Mouse (Mus musculus): Measurements from ENCODE around the gene Grik2. TPM values are rescaled to one million over a fixed set of nuclear protein-coding genes. Genes with fewer than 3 reads are reported as not detected.

The Grik2 gene
- polyA plus RNA-seq, 1 experiment from 2014 or later = 29.4 TPM

- no peak for ATAC-seq (ENCODE audit: low FRiP score)
- H3K9me3 ChIP-seq = no peaks in the 10 kb centered on the region
- no peaks in the 10 kb centered on the region for H3K36me3 ChIP-seq (replicated peaks)
- H3K27ac ChIP-seq = no peak overlapping the region
- peak overlapping the region; percentile 57 for H3K4me3 ChIP-seq (replicated peaks)
- WGBS = 1% methylated on average over 7 of the region's 7 CpGs
- H3K4me1 ChIP-seq = peaks cover 24% of the 10 kb centered on the region
- H3K9ac ChIP-seq = peak overlapping the region; percentile 74
- H3K4me2 ChIP-seq = peak overlapping the region; percentile 74
- no peaks in the 10 kb centered on the region for H3K27me3 ChIP-seq
These were observed 6.5 kb downstream of the Grik2 start for GRCm38 (mm10) chr10:49782061-49782460.

GRCm38 (mm10) chr10:49780430-49780829 is 8.1 kb downstream of the Grik2 start:
- Histone ChIP-seq H3K4me3 (replicated peaks) (no peak overlapping the region), H3K9ac (no peak overlapping the region), H3K9me3 (no peaks in the 10 kb centered on the region), H3K4me1 (peaks cover 22% of the 10 kb centered on the region), H3K27me3 (no peaks in the 10 kb centered on the region), H3K36me3 (replicated peaks) (no peaks in the 10 kb centered on the region), H3K27ac (no peak overlapping the region), H3K4me2 (no peak overlapping the region; the same call in 1 of the 2 replicates)
- 61% methylated on average over 2 of the region's 2 CpGs for WGBS
- no peak for ATAC-seq (ENCODE audit: low FRiP score)

DNA sequence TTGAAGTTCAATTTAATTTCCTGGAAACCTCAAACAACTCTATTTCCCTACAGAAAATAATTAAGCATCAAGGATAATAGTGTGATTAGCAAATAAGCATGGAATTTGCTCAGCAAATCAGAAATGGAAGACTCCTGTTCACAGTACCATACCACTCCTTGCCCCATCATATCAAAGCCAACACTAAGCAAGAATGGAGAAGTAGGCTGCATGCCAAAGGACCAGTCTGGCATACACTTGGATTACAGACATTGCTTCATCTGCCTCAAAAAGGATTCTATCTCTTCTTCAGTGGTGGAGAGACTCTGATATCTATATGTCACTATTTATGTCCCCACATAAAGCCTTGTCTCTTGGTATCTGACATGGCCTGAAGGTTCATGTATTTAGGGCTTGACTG is 19.7 kb downstream of the Grik2 start:
- H3K27ac ChIP-seq = no peak overlapping the region
- no peaks in the 10 kb centered on the region for H3K27me3 ChIP-seq
- no peak overlapping the region for H3K4me3 ChIP-seq (replicated peaks)
- peaks cover 2% of the 10 kb centered on the region; the same call in 1 of the 2 replicates for H3K4me1 ChIP-seq
- H3K9me3 ChIP-seq = no peaks in the 10 kb centered on the region
- H3K36me3 ChIP-seq (replicated peaks) = no peaks in the 10 kb centered on the region
- H3K4me2 ChIP-seq = no peak overlapping the region
- no peak overlapping the region for H3K9ac ChIP-seq
- ATAC-seq (ENCODE audit: low FRiP score) = no peak

DNA sequence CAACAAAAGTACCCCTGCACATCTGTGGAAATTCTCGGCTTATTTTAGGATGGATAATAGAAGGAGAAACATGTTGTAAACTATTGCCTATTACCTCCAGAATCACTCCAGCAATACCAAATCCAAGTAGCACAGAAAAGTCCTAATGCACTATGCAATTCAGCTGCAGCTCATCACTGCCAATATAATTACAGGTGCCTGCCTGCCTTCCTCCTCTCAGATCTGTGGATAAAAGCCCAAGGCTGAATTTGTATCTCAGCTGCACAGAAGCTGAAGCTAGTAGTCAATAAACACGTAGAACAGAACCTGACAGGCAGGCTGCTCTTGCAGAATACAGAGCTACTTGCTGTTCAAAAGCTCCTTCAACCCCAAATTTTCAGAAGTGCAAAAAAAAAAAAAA is 21.0 kb downstream of the Grik2 start:
- no peak overlapping the region for H3K4me2 ChIP-seq
- H3K36me3 ChIP-seq (replicated peaks) = no peaks in the 10 kb centered on the region
- H3K27me3 ChIP-seq = no peaks in the 10 kb centered on the region
- no peak overlapping the region for H3K9ac ChIP-seq
- WGBS = 62% methylated on average over 2 of the region's 2 CpGs
- H3K4me3 ChIP-seq (replicated peaks) = no peak overlapping the region
- H3K4me1 ChIP-seq = peaks cover 2% of the 10 kb centered on the region; the same call in 1 of the 2 replicates
- no peaks in the 10 kb centered on the region for H3K9me3 ChIP-seq
- ATAC-seq (ENCODE audit: low FRiP score) = no peak
- H3K27ac ChIP-seq = no peak overlapping the region

DNA sequence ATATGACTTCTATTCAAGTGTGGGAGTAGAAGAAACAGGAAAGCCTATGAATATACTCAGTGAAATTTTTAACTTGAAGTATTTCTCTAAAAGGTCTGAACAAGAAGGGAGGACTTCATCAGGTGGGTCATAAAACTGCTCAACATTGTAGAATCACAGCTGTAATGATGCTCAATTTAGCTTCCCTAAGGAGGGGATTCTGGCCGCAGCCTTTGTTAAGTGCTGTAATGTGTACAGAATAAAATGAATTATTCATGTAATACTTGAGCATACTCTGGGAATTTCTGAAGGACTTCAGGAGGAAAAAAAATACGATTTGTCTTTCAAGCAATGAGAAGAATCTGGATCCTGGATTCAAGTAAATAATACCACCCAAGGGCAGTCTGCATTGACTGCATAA is 26.0 kb downstream of the Grik2 start:
- H3K4me3 ChIP-seq (replicated peaks) = no peak overlapping the region
- no peak overlapping the region for H3K4me2 ChIP-seq
- H3K27me3 ChIP-seq = no peaks in the 10 kb centered on the region
- no peaks in the 10 kb centered on the region for H3K36me3 ChIP-seq (replicated peaks)
- no peaks in the 10 kb centered on the region for H3K4me1 ChIP-seq
- H3K27ac ChIP-seq = no peak overlapping the region
- H3K9me3 ChIP-seq = no peaks in the 10 kb centered on the region
- 0 out of 2 replicates have a peak, but pooled peaks have one; percentile 46 for ATAC-seq (ENCODE audit: low FRiP score)
- WGBS = 48% methylated on average over 2 of the region's 2 CpGs
- H3K9ac ChIP-seq = no peak overlapping the region

GRCm38 (mm10) chr10:49751769-49752168 is 36.8 kb downstream of the Grik2 start:
- Histone ChIP-seq H3K4me3 (replicated peaks) (no peak overlapping the region), H3K9ac (no peak overlapping the region), H3K4me1 (no peaks in the 10 kb centered on the region), H3K27ac (no peak overlapping the region), H3K36me3 (replicated peaks) (no peaks in the 10 kb centered on the region), H3K27me3 (no peaks in the 10 kb centered on the region), H3K9me3 (no peaks in the 10 kb centered on the region), H3K4me2 (no peak overlapping the region)
- 56% methylated on average over 2 of the region's 2 CpGs for WGBS
- no peak; the same call in 1 of the 2 replicates for ATAC-seq (ENCODE audit: low FRiP score)

DNA sequence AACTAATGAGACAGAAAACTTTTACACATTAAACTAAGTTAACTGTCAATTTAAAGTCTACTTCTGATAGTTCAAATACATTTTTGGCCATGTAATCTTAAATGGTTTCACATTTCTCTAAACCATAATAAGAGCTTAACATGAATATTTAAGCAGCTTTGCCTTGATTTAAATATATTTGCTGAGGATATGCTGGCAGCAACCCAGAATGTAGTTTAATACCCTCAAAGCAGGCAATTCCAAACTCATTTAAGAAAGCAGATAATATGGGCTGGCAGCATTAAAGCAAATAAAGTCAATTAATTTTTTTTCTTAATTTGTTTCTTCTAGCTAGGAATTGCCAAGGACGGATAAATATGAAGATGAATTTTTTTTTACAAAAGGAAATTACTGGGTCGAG is 56.7 kb downstream of the Grik2 start:
- H3K9me3 ChIP-seq = no peaks in the 10 kb centered on the region
- no peaks in the 10 kb centered on the region for H3K36me3 ChIP-seq (replicated peaks)
- no peak overlapping the region for H3K27ac ChIP-seq
- H3K9ac ChIP-seq = no peak overlapping the region
- H3K4me2 ChIP-seq = no peak overlapping the region
- H3K27me3 ChIP-seq = no peaks in the 10 kb centered on the region
- no peak for ATAC-seq (ENCODE audit: low FRiP score)
- no peak overlapping the region for H3K4me3 ChIP-seq (replicated peaks)
- no peaks in the 10 kb centered on the region for H3K4me1 ChIP-seq
- WGBS = 86% methylated on average over 2 of the region's 2 CpGs

DNA sequence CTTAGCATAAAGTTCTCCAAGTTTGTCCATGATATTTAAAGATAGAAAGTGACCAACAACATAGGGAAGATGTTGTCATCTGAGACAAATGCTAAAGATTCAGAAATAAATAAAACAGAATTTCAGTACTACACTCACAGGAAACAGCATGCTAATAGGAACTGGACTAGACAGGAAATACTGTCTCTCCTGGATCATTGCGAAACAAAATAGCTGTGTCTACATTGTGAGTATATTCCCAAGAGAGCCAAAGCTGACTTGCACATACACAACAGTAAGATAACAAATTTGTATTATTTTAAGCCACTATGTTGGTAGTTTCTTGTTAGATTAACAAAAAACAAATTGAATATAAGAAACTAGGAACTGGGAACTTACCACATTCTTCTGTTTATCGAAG is 64.9 kb downstream of the Grik2 start:
- Histone ChIP-seq H3K4me3 (replicated peaks) (no peak overlapping the region), H3K4me1 (no peaks in the 10 kb centered on the region), H3K27me3 (no peaks in the 10 kb centered on the region), H3K9ac (no peak overlapping the region), H3K4me2 (no peak overlapping the region), H3K36me3 (replicated peaks) (no peaks in the 10 kb centered on the region), H3K9me3 (no peaks in the 10 kb centered on the region), H3K27ac (no peak overlapping the region)
- no peak for ATAC-seq (ENCODE audit: low FRiP score)
- WGBS = 88% methylated on average over 2 of the region's 2 CpGs

DNA sequence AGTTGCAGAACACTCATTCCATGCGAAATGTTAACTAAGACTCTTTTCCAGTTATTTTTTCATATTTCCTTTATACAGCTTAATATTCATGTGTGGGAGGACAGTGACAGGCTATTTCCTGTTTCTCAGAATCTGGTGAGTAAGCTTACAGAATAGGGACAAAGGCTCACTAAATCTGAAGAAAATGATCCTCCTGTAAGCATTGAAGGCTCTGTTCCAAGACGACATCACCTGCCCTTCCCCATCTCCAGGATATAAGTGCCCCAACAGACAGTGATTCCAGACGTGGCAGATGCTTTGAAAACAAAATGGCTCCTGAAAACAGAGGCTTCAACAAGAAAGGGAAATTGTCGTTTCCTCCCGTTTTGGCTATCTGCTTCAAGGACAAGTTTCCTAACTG is 71.7 kb downstream of the Grik2 start:
- no peak overlapping the region for H3K4me2 ChIP-seq
- H3K9me3 ChIP-seq = no peaks in the 10 kb centered on the region
- no peak overlapping the region for H3K9ac ChIP-seq
- H3K27me3 ChIP-seq = no peaks in the 10 kb centered on the region
- no peaks in the 10 kb centered on the region for H3K4me1 ChIP-seq
- H3K27ac ChIP-seq = no peak overlapping the region
- no peak for ATAC-seq (ENCODE audit: low FRiP score)
- no peak overlapping the region for H3K4me3 ChIP-seq (replicated peaks)
- 73% methylated on average over 5 of the region's 5 CpGs for WGBS
- no peaks in the 10 kb centered on the region for H3K36me3 ChIP-seq (replicated peaks)

DNA sequence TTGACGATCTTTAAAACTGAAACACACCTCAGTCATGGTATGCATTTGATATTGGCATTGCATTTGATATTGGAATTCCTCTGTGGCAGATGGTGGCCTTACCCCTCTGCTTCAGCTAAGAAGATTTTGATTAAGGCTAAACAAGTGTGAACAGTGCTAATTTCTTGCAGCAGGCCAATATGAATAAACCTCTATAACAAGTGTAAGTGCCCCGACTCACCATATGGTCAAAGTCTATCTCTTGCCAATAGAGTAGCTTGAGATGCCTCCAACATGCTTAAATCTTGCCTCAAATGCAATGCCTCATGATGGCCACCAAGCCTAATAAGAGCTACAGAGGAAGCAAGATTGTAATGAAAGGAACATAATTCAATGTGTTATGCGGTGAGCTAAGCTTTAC is 78.8 kb downstream of the Grik2 start:
- Histone ChIP-seq H3K4me2 (no peak overlapping the region), H3K36me3 (replicated peaks) (no peaks in the 10 kb centered on the region), H3K9ac (no peak overlapping the region), H3K4me3 (replicated peaks) (no peak overlapping the region), H3K9me3 (no peaks in the 10 kb centered on the region), H3K4me1 (no peaks in the 10 kb centered on the region), H3K27ac (no peak overlapping the region), H3K27me3 (no peaks in the 10 kb centered on the region)
- no peak for ATAC-seq (ENCODE audit: low FRiP score)
- 86% methylated on average over 3 of the region's 3 CpGs for WGBS

- no peak overlapping the region for H3K4me3 ChIP-seq (replicated peaks)
- ATAC-seq (ENCODE audit: low FRiP score) = no peak
- H3K4me2 ChIP-seq = no peak overlapping the region
- H3K4me1 ChIP-seq = no peaks in the 10 kb centered on the region
- H3K9me3 ChIP-seq = no peaks in the 10 kb centered on the region
- no peaks in the 10 kb centered on the region for H3K36me3 ChIP-seq (replicated peaks)
- H3K9ac ChIP-seq = no peak overlapping the region
- WGBS = 93% methylated on average over 8 of the region's 8 CpGs
- no peaks in the 10 kb centered on the region for H3K27me3 ChIP-seq
- H3K27ac ChIP-seq = no peak overlapping the region
These were observed 84.1 kb downstream of the Grik2 start for GRCm38 (mm10) chr10:49704446-49704845.

DNA sequence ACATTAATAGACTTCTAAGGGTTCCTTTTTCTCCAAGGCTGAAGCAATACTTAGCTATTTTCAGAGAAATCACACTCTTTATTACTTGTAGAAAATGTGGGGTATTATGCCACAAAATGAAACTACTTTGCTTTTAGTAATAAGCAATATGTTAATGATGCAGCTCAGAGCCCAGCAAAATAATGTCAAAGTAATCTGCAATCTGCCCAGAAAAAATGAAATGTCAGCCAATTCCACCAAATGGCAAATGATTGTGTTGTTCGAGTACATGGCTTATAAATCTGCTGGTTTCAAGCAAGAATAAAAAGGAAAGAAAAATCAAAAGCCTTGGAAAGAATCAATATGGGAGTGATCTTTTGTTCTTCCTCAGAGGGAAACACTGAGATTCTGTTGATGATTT is 136.2 kb downstream of the Grik2 start:
- H3K4me1 ChIP-seq = no peaks in the 10 kb centered on the region
- no peak overlapping the region for H3K27ac ChIP-seq
- no peaks in the 10 kb centered on the region for H3K27me3 ChIP-seq
- no peak overlapping the region for H3K4me3 ChIP-seq (replicated peaks)
- no peaks in the 10 kb centered on the region for H3K36me3 ChIP-seq (replicated peaks)
- ATAC-seq (ENCODE audit: low FRiP score) = no peak
- H3K9me3 ChIP-seq = no peaks in the 10 kb centered on the region
- no peak overlapping the region for H3K4me2 ChIP-seq
- no peak overlapping the region for H3K9ac ChIP-seq
- WGBS = 69% methylated on average over 1 of the region's 1 CpGs

- no peak overlapping the region for H3K4me3 ChIP-seq (replicated peaks)
- H3K4me2 ChIP-seq = no peak overlapping the region
- no peak for ATAC-seq (ENCODE audit: low FRiP score)
- 92% methylated on average over 2 of the region's 2 CpGs for WGBS
- H3K4me1 ChIP-seq = no peaks in the 10 kb centered on the region
- no peaks in the 10 kb centered on the region for H3K9me3 ChIP-seq
- H3K27ac ChIP-seq = no peak overlapping the region
- H3K27me3 ChIP-seq = no peaks in the 10 kb centered on the region
- H3K9ac ChIP-seq = no peak overlapping the region
- no peaks in the 10 kb centered on the region for H3K36me3 ChIP-seq (replicated peaks)
These were observed 141.4 kb downstream of the Grik2 start for GRCm38 (mm10) chr10:49647116-49647515.

GRCm38 (mm10) chr10:49639901-49640300 is 148.7 kb downstream of the Grik2 start:
- Histone ChIP-seq H3K4me3 (replicated peaks) (no peak overlapping the region), H3K9ac (no peak overlapping the region), H3K36me3 (replicated peaks) (no peaks in the 10 kb centered on the region), H3K9me3 (no peaks in the 10 kb centered on the region), H3K27me3 (no peaks in the 10 kb centered on the region), H3K27ac (no peak overlapping the region), H3K4me1 (no peaks in the 10 kb centered on the region), H3K4me2 (no peak overlapping the region)
- WGBS = 87% methylated on average over 2 of the region's 2 CpGs
- no peak for ATAC-seq (ENCODE audit: low FRiP score)

Measured in forebrain, embryonic 12.5 days (tissue).